Mouse (Mus musculus) hindbrain, embryonic 16.5 days (tissue): Measurements from ENCODE around the gene Stk16. TPM values are rescaled to one million over a fixed set of nuclear protein-coding genes. Genes with fewer than 3 reads are reported as not detected.
A peak's percentile ranks its signal among the peaks of the same experiment; 100 is the strongest.

Experiments used
- ATAC-seq: fragments of 200-750 bp; cut with Nextera tagmentation; 2 replicates; pipeline ENCODE4 v1.8.0; 2017; ENCODE audit warnings: moderate TSS enrichment, moderate library complexity
- H3K27ac ChIP-seq: fragments of 300-500 bp; sonication (generic); 2 replicates; pipeline ENCODE4 v1.5.1; 2014; ENCODE audit warnings: low read depth, mild to moderate bottlenecking, control low read depth, low read length, moderate library complexity
- H3K27me3 ChIP-seq: fragments of 300-500 bp; sonication (generic); replicated peaks from 2 replicates; pipeline ENCODE4 v1.6.1; 2014; ENCODE audit warnings: low read length; ENCODE audit not compliant: control insufficient read depth, insufficient read depth
- H3K36me3 ChIP-seq: fragments of 300-500 bp; sonication (generic); 2 replicates; pipeline ENCODE4 v1.6.1; 2014; ENCODE audit warnings: mild to moderate bottlenecking, low read length, moderate library complexity, mixed read lengths; ENCODE audit not compliant: control insufficient read depth, insufficient read depth
- H3K4me1 ChIP-seq: fragments of 300-500 bp; sonication (generic); 2 replicates; pipeline ENCODE4 v1.6.1; 2014; ENCODE audit warnings: low read depth, low read length; ENCODE audit not compliant: control insufficient read depth, insufficient read depth
- H3K4me2 ChIP-seq: fragments of 300-500 bp; sonication (generic); 2 replicates; pipeline ENCODE4 v1.6.1; 2014; ENCODE audit warnings: mild to moderate bottlenecking, low read length, control low read depth, moderate library complexity
- H3K4me3 ChIP-seq: fragments of 300-500 bp; sonication (generic); 2 replicates; pipeline ENCODE4 v1.5.1; 2014; ENCODE audit warnings: mild to moderate bottlenecking, low read length, control low read depth, moderate library complexity
- H3K9ac ChIP-seq: fragments of 300-500 bp; sonication (generic); 2 replicates; pipeline ENCODE4 v1.6.1; 2014; ENCODE audit warnings: low read depth, mild to moderate bottlenecking, control low read depth, low read length, moderate library complexity
- H3K9me3 ChIP-seq: fragments of 300-500 bp; sonication (generic); 2 replicates; pipeline ENCODE4 v1.6.1; 2014; ENCODE audit warnings: mild to moderate bottlenecking, low read length, moderate library complexity; ENCODE audit not compliant: control insufficient read depth
- WGBS: fragments of 180-500 bp; shearing (Covaris S2); extraction: QIAGEN DNeasy Blood & Tissue Kit; methylation state at CpG from one replicate; pipeline ENCODE4 v1.1.7; 2014; 5-methylcytosine and 5-hydroxymethylcytosine counted together
- polyA plus RNA-seq: library from polyadenylated mRNA; unstranded; fragments of >200 nt; fragmentation: Nextera tagmentation; extraction: Ambion mirVana; gene quantifications from 2 replicates; pipeline ENCODE4 v1.2.1, GENCODE M21; 2015

Gene Stk16
- 144 and 145 TPM in 2 replicates for polyA plus RNA-seq

- ATAC-seq = peak; percentile 94
Observed at GRCm38 (mm10) chr1:75210136-75211087, at the start of gene Stk16, which contains the start of gene Glb1l. TSS of gene Stk16 (plus strand) at chr1:75210838. TSS of gene Glb1l (minus strand) at chr1:75210813.

GRCm38 (mm10) chr1:75168093-75168471 lies 42.6 kb upstream of the Stk16 start:
- 7% methylated on average over 7 of the region's 7 CpGs for WGBS
- peak overlapping the region; percentile 92 for H3K27ac ChIP-seq
- H3K9ac ChIP-seq = peak overlapping the region; percentile 84
- H3K4me3 ChIP-seq = peak overlapping the region; percentile 77
- H3K27me3 ChIP-seq = no peaks in the 10 kb centered on the region
- peaks cover 15% of the 10 kb centered on the region for H3K4me1 ChIP-seq
- peak; percentile 60 for ATAC-seq
- H3K36me3 ChIP-seq = peaks cover 22% of the 10 kb centered on the region
- H3K9me3 ChIP-seq = no peaks in the 10 kb centered on the region
- H3K4me2 ChIP-seq = peak overlapping the region; percentile 84

More at GRCm38 (mm10) chr1:75210136-75211087, at the start of gene Stk16, which contains the start of gene Glb1l:
- Histone ChIP-seq H3K36me3 (peaks cover 21% of the 10 kb centered on the region), H3K4me3 (peak within 1 kb of the TSS; percentile 59), H3K9ac (peak within 1 kb of the TSS; percentile 80), H3K27me3 (no peaks in the 10 kb centered on the region), H3K27ac (no peak within 1 kb of the TSS; the same call in 1 of the 2 replicates), H3K4me2 (peak within 1 kb of the TSS; percentile 93), H3K9me3 (no peaks in the 10 kb centered on the region), H3K4me1 (peaks cover 31% of the 10 kb centered on the region)
- WGBS = 6% methylated on average over 42 of the region's 42 CpGs

DNA sequence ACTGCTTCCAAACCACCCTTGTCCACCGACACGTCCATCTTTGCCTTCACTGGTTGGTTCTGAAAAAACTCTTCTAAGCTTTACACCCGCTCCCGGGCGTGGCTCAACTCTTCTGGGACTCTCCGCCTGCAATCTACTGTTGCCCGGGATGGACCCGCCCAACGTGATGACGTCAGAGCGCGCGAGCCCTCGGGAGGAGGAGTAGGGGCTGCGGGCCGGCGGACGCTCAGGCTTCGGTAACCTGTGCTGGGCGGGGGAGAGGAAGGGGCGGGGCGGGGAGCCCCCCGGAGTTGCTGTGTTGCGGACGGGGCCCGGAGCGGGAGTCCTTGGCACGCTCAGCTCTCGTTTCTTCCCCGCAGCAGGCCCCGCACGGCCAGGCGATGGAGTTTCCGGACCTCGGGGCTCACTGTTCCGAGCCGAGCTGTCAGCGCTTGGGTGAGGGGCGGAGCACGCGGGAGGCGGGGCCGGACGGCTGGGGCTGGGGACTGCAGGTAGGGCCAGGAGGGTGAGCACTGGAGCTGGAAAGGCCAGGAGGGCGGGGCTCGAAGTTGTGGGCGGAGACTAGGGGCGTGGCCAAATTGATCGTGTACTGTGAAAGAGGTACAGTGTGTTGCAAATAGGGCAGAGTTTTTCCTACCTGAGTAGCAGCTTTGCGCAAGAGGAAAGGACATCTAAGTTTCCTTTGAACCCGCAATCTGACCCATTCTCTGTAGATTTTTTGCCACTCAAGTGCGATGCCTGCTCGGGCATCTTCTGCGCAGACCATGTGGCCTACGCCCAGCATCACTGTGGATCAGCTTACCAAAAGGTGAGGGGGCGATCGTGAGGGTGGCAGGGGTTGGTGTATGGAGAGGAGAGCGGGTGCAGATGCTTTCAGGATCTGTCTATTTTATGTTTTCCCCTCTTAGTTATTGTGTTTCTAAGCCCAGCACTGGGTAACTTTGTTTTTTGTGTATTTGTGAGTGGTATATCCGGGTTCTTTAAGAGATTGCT lies 41.9 kb upstream of the Stk16 start, which contains the start of gene Zfand2b:
Zfand2b (plus strand) TSS at position 175 of the 993 bp plus-strand sequence.
- H3K36me3 ChIP-seq = peaks cover 23% of the 10 kb centered on the region
- peak within 1 kb of the TSS; percentile 92 for H3K27ac ChIP-seq
- WGBS = 1% methylated on average over 59 of the region's 59 CpGs
- H3K27me3 ChIP-seq = no peaks in the 10 kb centered on the region
- H3K9me3 ChIP-seq = no peaks in the 10 kb centered on the region
- H3K9ac ChIP-seq = peak within 1 kb of the TSS; percentile 84
- peaks cover 15% of the 10 kb centered on the region for H3K4me1 ChIP-seq
- peak; percentile 97 for ATAC-seq
- peak within 1 kb of the TSS; percentile 77 for H3K4me3 ChIP-seq
- H3K4me2 ChIP-seq = peak within 1 kb of the TSS; percentile 84

GRCm38 (mm10) chr1:75179334-75180104 lies 31.1 kb upstream of the Stk16 start:
- Histone ChIP-seq H3K36me3 (peaks cover 31% of the 10 kb centered on the region), H3K9me3 (no peaks in the 10 kb centered on the region), H3K4me2 (peak overlapping the region; percentile 91), H3K27me3 (no peaks in the 10 kb centered on the region), H3K4me1 (peaks cover 22% of the 10 kb centered on the region), H3K27ac (peak overlapping the region; percentile 60), H3K9ac (peak overlapping the region; percentile 70), H3K4me3 (peak overlapping the region; percentile 61)
- 3% methylated on average over 23 of the region's 23 CpGs for WGBS
- ATAC-seq = peak; percentile 71

- H3K9ac ChIP-seq = peak within 1 kb of the TSS; percentile 70
- peaks cover 34% of the 10 kb centered on the region for H3K36me3 ChIP-seq
- H3K4me3 ChIP-seq = peak within 1 kb of the TSS; percentile 61
- peak within 1 kb of the TSS; percentile 91 for H3K4me2 ChIP-seq
- under 1% methylated on average over 31 of the region's 31 CpGs for WGBS
- peak within 1 kb of the TSS; percentile 60 for H3K27ac ChIP-seq
- H3K4me1 ChIP-seq = peaks cover 22% of the 10 kb centered on the region
- H3K27me3 ChIP-seq = no peaks in the 10 kb centered on the region
- no peaks in the 10 kb centered on the region for H3K9me3 ChIP-seq
- ATAC-seq = peak; percentile 92
Observed at GRCm38 (mm10) chr1:75180105-75180590, 30.5 kb upstream of the Stk16 start, which contains the start of gene Abcb6. TSS of gene Abcb6 (minus strand) at chr1:75180392.

- Histone ChIP-seq H3K4me1 (peaks cover 22% of the 10 kb centered on the region), H3K36me3 (peaks cover 35% of the 10 kb centered on the region), H3K4me2 (peak overlapping the region; percentile 91), H3K9me3 (no peaks in the 10 kb centered on the region), H3K27me3 (no peaks in the 10 kb centered on the region), H3K27ac (peak overlapping the region; percentile 41; the same call in 1 of the 2 replicates), H3K4me3 (peak overlapping the region; percentile 61; the same call in 1 of the 2 replicates), H3K9ac (no peak overlapping the region)
- 30% methylated on average over 7 of the region's 7 CpGs for WGBS
- ATAC-seq = no peak
Observed at GRCm38 (mm10) chr1:75180741-75181140, 29.9 kb upstream of the Stk16 start.

- Histone ChIP-seq H3K4me2 (no peak overlapping the region), H3K9ac (no peak overlapping the region), H3K27ac (no peak overlapping the region), H3K27me3 (no peaks in the 10 kb centered on the region), H3K4me3 (no peak overlapping the region), H3K9me3 (no peaks in the 10 kb centered on the region), H3K36me3 (peaks cover 39% of the 10 kb centered on the region), H3K4me1 (peaks cover 22% of the 10 kb centered on the region)
- ATAC-seq = no peak
- WGBS = 86% methylated on average over 4 of the region's 4 CpGs
Observed at GRCm38 (mm10) chr1:75181377-75181870, 29.2 kb upstream of the Stk16 start.

DNA sequence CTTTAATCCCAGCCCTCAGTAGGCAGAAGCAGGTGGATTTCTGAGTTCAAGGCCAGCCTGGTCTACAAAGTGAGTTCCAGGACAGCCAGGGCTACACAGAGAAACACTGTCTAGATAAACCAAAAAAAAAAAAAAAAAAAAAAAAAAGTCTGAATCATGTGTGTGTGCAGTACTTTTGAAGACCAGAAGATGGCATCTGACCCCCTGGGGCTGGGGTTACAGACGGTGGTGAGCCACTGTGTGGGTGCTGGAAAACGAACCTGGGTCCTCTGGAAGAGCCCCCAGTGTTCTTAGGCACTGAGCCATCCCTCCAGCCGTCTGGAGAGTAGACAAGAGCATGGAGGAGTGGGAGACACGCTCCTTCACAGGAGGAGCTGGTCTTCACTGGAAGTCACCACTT lies 28.5 kb upstream of the Stk16 start:
- Histone ChIP-seq H3K4me1 (peaks cover 22% of the 10 kb centered on the region), H3K9ac (no peak overlapping the region), H3K4me3 (no peak overlapping the region), H3K9me3 (no peaks in the 10 kb centered on the region), H3K27me3 (no peaks in the 10 kb centered on the region), H3K4me2 (no peak overlapping the region), H3K36me3 (peaks cover 44% of the 10 kb centered on the region), H3K27ac (no peak overlapping the region)
- ATAC-seq = no peak
- 76% methylated on average over 4 of the region's 4 CpGs for WGBS
